Mouse (Mus musculus): ENCODE data around the gene Gm21834.

DNA sequence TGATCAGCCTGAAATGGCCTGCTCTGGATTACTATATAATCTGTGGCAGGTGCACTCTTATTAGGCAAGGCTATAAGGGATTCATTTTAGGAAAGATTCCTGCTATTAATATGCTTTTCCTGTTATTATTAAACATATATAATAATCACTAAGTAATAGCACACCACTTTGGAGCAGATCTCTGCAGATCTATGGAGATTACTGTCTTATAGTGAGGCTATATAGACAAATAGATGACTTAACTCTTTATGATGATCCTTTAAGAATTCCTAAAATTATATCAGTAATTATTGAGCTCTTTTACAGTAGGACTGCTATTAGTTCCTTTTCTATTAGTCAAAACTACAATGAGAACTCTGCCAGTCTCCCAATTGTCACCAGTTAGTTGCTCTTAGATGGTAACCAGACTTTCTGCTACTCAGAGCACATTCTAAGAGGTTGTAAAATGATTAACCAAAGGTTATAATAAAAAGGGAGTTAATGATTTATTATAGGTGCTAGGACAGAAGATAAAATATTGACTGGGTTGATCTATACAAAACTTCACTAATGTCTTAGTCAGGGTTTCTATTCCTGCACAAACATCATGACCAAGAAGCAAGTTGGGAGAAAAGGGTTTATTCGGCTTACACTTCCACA, 46.3 kb upstream of the Gm21834 start:
- TF ChIP-seq POLR2A (IDR thresholded peaks at IDR 0.05; ENCODE audit: borderline replicate concordance, low read depth, low read length) = no peak
- no peak for TF ChIP-seq CTCF (IDR thresholded peaks at IDR 0.05; ENCODE audit: low read depth, low read length)
